Mouse (Mus musculus) ES-Bruce4 (cell line): ENCODE results near the gene Dkk3.

Experiments
- CTCF ChIP-seq: IDR thresholded peaks from one replicate; pipeline ENCODE4 v1.8.1; 2011; ENCODE audit warnings: low read depth, low read length
- POLR2A ChIP-seq: IDR thresholded peaks from one replicate; pipeline ENCODE4 v1.8.1; 2011; ENCODE audit warnings: low read length; ENCODE audit not compliant: insufficient read depth

DNA sequence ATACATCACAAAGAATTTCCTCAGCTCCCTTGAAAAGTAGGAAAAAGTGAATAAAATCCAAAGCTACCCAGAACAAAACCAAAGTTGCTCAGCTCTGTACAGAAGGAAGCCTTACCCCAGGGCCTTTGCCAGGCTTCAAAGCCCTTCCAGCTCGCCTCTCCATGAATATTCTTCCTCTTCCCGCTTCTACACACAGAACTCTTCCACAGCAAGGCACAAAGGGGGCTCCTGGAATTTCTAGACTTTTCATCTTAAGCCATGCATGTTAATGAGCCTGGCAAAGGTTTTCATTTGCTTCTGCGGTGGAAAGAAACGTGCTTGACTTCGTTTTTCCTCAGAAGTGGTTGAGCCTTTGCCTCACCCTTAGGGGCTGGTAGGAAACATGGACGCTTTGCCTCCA is 26.9 kb downstream of the Dkk3 start:
- no peak for TF ChIP-seq CTCF
- TF ChIP-seq POLR2A: no peak
